Mouse (Mus musculus) limb, embryonic 14.5 days (tissue): ENCODE data around the gene Cops3. TPM values are rescaled to one million over a fixed set of nuclear protein-coding genes. Genes with fewer than 3 reads are reported as not detected.
A peak's percentile ranks its signal among the peaks of the same experiment; 100 is the strongest.
"Not testable (repeated sequence)": the region's sequence is repeated elsewhere in the genome, so short reads cannot be mapped to it uniquely, and the experiment has no call there.

ENCODE experiments used
- ATAC-seq: fragments of 200-750 bp; cut with Nextera tagmentation; 2 replicates; pipeline ENCODE4 v1.8.0; 2017; ENCODE audit warnings: low read depth, moderate number of reproducible peaks, moderate TSS enrichment; ENCODE audit not compliant: low FRiP score
- DNase-seq: peaks from one replicate; pipeline ENCODE4 v3.0.0-alpha.2; 2015; ENCODE audit warnings: low spot score
- H3K27ac ChIP-seq: fragments of 300-500 bp; sonication (generic); replicated peaks from 2 replicates; pipeline ENCODE4 v1.5.1; 2014; ENCODE audit warnings: low read depth, mild to moderate bottlenecking, low read length, moderate library complexity, mixed read lengths
- H3K27me3 ChIP-seq: fragments of 300-500 bp; sonication (generic); 2 replicates; pipeline ENCODE4 v1.6.1; 2014; ENCODE audit warnings: low read length, mixed read lengths; ENCODE audit not compliant: control insufficient read depth, insufficient read depth
- H3K36me3 ChIP-seq: fragments of 300-500 bp; sonication (generic); 2 replicates; pipeline ENCODE4 v1.6.1; 2014; ENCODE audit warnings: mild to moderate bottlenecking, low read length, moderate library complexity, mixed read lengths; ENCODE audit not compliant: control insufficient read depth, insufficient read depth
- H3K4me1 ChIP-seq: fragments of 300-500 bp; sonication (generic); 2 replicates; pipeline ENCODE4 v1.6.1; 2014; ENCODE audit warnings: antibody characterized with exemption, low read length, mixed read lengths; ENCODE audit not compliant: control insufficient read depth, insufficient read depth
- H3K4me2 ChIP-seq: fragments of 300-500 bp; sonication (generic); replicated peaks from 2 replicates; pipeline ENCODE4 v1.6.1; 2014; ENCODE audit warnings: low read depth, mild to moderate bottlenecking, low read length, moderate library complexity; ENCODE audit not compliant: severe bottlenecking
- H3K4me3 ChIP-seq: fragments of 300-500 bp; sonication (generic); replicated peaks from 2 replicates; pipeline ENCODE4 v1.5.1; 2014; ENCODE audit warnings: low read length
- H3K9ac ChIP-seq: fragments of 300-500 bp; sonication (generic); 2 replicates; pipeline ENCODE4 v1.6.1; 2014; ENCODE audit warnings: mild to moderate bottlenecking, low read depth, low read length, moderate library complexity; ENCODE audit not compliant: severe bottlenecking
- H3K9me3 ChIP-seq: fragments of 300-500 bp; sonication (generic); 2 replicates; pipeline ENCODE4 v1.6.1; 2016; ENCODE audit warnings: low read length; ENCODE audit not compliant: control insufficient read depth
- POLR2A ChIP-seq: fragments of 200-500 bp; IDR thresholded peaks from 2 replicates; pipeline ENCODE4 v1.8.0; 2012; ENCODE audit warnings: inconsistent platforms, mild to moderate bottlenecking, moderate library complexity, borderline replicate concordance; ENCODE audit not compliant: insufficient read depth, insufficient read length; ENCODE audit errors: extremely low read depth
- WGBS: fragments of 180-500 bp; shearing (Covaris S2); extraction: QIAGEN DNeasy Blood & Tissue Kit; methylation state at CpG from one replicate; pipeline ENCODE4 v1.1.7; 2014; 5-methylcytosine and 5-hydroxymethylcytosine counted together
- polyA plus RNA-seq, 2 experiments: library from polyadenylated mRNA; depleted of rRNA in 1 of 2; stranded (reverse) in 1 of 2; unstranded in 1 of 2; fragments of >200 nt; fragmentation: Nextera tagmentation in 1 of 2; extraction: Ambion mirVana in 1 of 2; gene quantifications; 2 replicates each; pipeline versions ENCODE4 v1.2.1 to v1.2.3; 2012 to 2014

Gene Cops3
- polyA plus RNA-seq, 2 experiments = 84.2 to 198 TPM

- H3K4me2 ChIP-seq = peak overlapping the region; percentile 82
- peaks cover 8% of the 10 kb centered on the region; the same call in 1 of the 2 replicates for H3K36me3 ChIP-seq
- peak overlapping the region; percentile 79 for H3K4me3 ChIP-seq
- ATAC-seq (no peak), DNase-seq (peak; percentile 59)
- no peaks in the 10 kb centered on the region for H3K27me3 ChIP-seq
- no peak for TF ChIP-seq POLR2A
- H3K9ac ChIP-seq = no peak overlapping the region
- 15% methylated on average over 2 of the region's 2 CpGs for WGBS
- H3K27ac ChIP-seq = no peak overlapping the region
- H3K9me3 ChIP-seq = no peaks in the 10 kb centered on the region
- peaks cover 6% of the 10 kb centered on the region for H3K4me1 ChIP-seq
Measured at GRCm38 (mm10) chr11:59847131-59847530, 7.5 kb upstream of the Cops3 start.

- no peak overlapping the region for H3K4me3 ChIP-seq
- H3K9me3 ChIP-seq = no peaks in the 10 kb centered on the region
- peaks cover 6% of the 10 kb centered on the region for H3K4me1 ChIP-seq
- no peak overlapping the region for H3K27ac ChIP-seq
- H3K4me2 ChIP-seq = no peak overlapping the region
- no peaks in the 10 kb centered on the region for H3K27me3 ChIP-seq
- no peak overlapping the region for H3K9ac ChIP-seq
- no peak for TF ChIP-seq POLR2A
- no peak for DNase-seq
- WGBS = 96% methylated on average over 11 of the region's 11 CpGs
- ATAC-seq = no peak
- peaks cover 8% of the 10 kb centered on the region; the same call in 1 of the 2 replicates for H3K36me3 ChIP-seq
Measured at GRCm38 (mm10) chr11:59846311-59846710, 6.7 kb upstream of the Cops3 start.

GRCm38 (mm10) chr11:59839008-59839458 lies 605 bp downstream of the Cops3 start, which contains the start of gene Nt5m:
TSS of gene Nt5m (plus strand) at chr11:59839447.
- peak within 1 kb of the TSS; percentile 96 for H3K27ac ChIP-seq
- DNase-seq = peak; percentile 97
- 0% methylated on average over 22 of the region's 24 CpGs for WGBS

GRCm38 (mm10) chr11:59838426-59838825 lies 1.2 kb downstream of the Cops3 start:
- Histone ChIP-seq H3K9ac (peak overlapping the region; percentile 96), H3K9me3 (no peaks in the 10 kb centered on the region), H3K27me3 (no peaks in the 10 kb centered on the region), H3K27ac (no peak overlapping the region), H3K36me3 (peaks cover 35% of the 10 kb centered on the region), H3K4me3 (peak overlapping the region; percentile 90), H3K4me2 (peak overlapping the region; percentile 59), H3K4me1 (peaks cover 16% of the 10 kb centered on the region)
- 56% methylated on average over 4 of the region's 4 CpGs for WGBS
- DNase-seq (no peak), ATAC-seq (no peak)
- TF ChIP-seq POLR2A = no peak

More at GRCm38 (mm10) chr11:59839008-59839458, 605 bp downstream of the Cops3 start, which contains the start of gene Nt5m:
- H3K4me1 ChIP-seq = peaks cover 16% of the 10 kb centered on the region
- TF ChIP-seq POLR2A = no peak
- peak within 1 kb of the TSS; percentile 96 for H3K9ac ChIP-seq
- no peaks in the 10 kb centered on the region for H3K27me3 ChIP-seq
- H3K4me2 ChIP-seq = peak within 1 kb of the TSS; percentile 59
- peak; percentile 97 for ATAC-seq
- H3K9me3 ChIP-seq = no peaks in the 10 kb centered on the region
- peak within 1 kb of the TSS; percentile 90 for H3K4me3 ChIP-seq
- peaks cover 29% of the 10 kb centered on the region for H3K36me3 ChIP-seq

GRCm38 (mm10) chr11:59837789-59838188 lies 1.8 kb downstream of the Cops3 start:
- peak overlapping the region; percentile 59; the same call in 1 of the 2 replicates for H3K4me2 ChIP-seq
- WGBS = no CpG with 5 or more reads among the region's 1 CpGs
- ATAC-seq = not testable (repeated sequence)

More at GRCm38 (mm10) chr11:59837789-59838188, 1.8 kb downstream of the Cops3 start:
- H3K9ac ChIP-seq, H3K9me3 ChIP-seq, DNase-seq, H3K27ac ChIP-seq, H3K27me3 ChIP-seq: not testable (repeated sequence)
- peaks cover 41% of the 10 kb centered on the region for H3K36me3 ChIP-seq
- H3K4me1 ChIP-seq = peaks cover 16% of the 10 kb centered on the region
- H3K4me3 ChIP-seq = 0 out of 2 replicates have a peak overlapping the region, but pooled peaks have one; percentile 90
